Mouse (Mus musculus) neutrophil, adult 5-6 weeks (primary cell): ENCODE results near the gene Gm28870. TPM values are rescaled to one million over a fixed set of nuclear protein-coding genes. Genes with fewer than 3 reads are reported as not detected.
"Not testable (repeated sequence)": the region's sequence is repeated elsewhere in the genome, so short reads cannot be mapped to it uniquely, and the experiment has no call there.

Source experiments
- ATAC-seq: fragments of 151-379, 151-347 bp; 2 replicates; pipeline ENCODE4 v1.8.0; 2017; ENCODE audit warnings: mild to moderate bottlenecking, moderate TSS enrichment; ENCODE audit not compliant: insufficient number of reproducible peaks, poor library complexity, low FRiP score, severe bottlenecking; ENCODE audit errors: extremely low read depth
- total RNA-seq: library from RNA; stranded (forward); fragments of 200-1000 nt; gene quantifications from 2 replicates; pipeline ENCODE4 v1.2.3, GENCODE M21; 2017

Gm28870 gene
- total RNA-seq = not detected in 2 replicates

GRCm38 (mm10) chrY:50096976-50097375 lies at the start of gene Gm28870:
Gm28870 (plus strand) TSS chrY:50097276.
- ATAC-seq = not testable (repeated sequence)
